Mouse (Mus musculus) myocyte (in vitro differentiated cells): ENCODE results near the gene Grm8. TPM values are rescaled to one million over a fixed set of nuclear protein-coding genes. Genes with fewer than 3 reads are reported as not detected.

Experiments
- H3K27me3 ChIP-seq: one replicate; pipeline ENCODE4 v1.6.1; 2011; ENCODE audit not compliant: control insufficient read depth, insufficient read depth, insufficient read length
- H3K36me3 ChIP-seq: one replicate; pipeline ENCODE4 v1.6.1; 2011; ENCODE audit not compliant: control insufficient read depth, insufficient read depth
- H3K4me2 ChIP-seq: one replicate; pipeline ENCODE4 v1.6.1; 2011; ENCODE audit warnings: low read depth, control low read depth
- H3K4me3 ChIP-seq: one replicate; pipeline ENCODE4 v1.5.1; 2011; ENCODE audit warnings: mild to moderate bottlenecking, control low read depth, moderate library complexity
- H3K79me2 ChIP-seq: one replicate; pipeline ENCODE4 v1.6.1; 2011; ENCODE audit not compliant: control insufficient read depth, insufficient read depth
- H3ac ChIP-seq: one replicate; pipeline ENCODE4 v1.6.1; 2011; ENCODE audit not compliant: control insufficient read depth, insufficient read length
- CEBPB ChIP-seq: IDR thresholded peaks from 2 replicates; pipeline ENCODE4 v1.6.1; 2011; ENCODE audit warnings: mild to moderate bottlenecking, moderate library complexity; ENCODE audit not compliant: poor library complexity, insufficient read depth, severe bottlenecking
- E2F4 ChIP-seq: IDR thresholded peaks from one replicate; pipeline ENCODE4 v1.6.1; 2011; ENCODE audit warnings: mild to moderate bottlenecking, control low read depth, moderate library complexity; ENCODE audit not compliant: insufficient read depth
- MAX ChIP-seq: IDR thresholded peaks from one replicate; pipeline ENCODE4 v1.6.1; 2011; ENCODE audit warnings: low read depth, mild to moderate bottlenecking, control low read depth
- MYOD1 ChIP-seq, 3 experiments: IDR thresholded peaks; one replicate each; pipeline ENCODE4 v1.6.1; 2011; ENCODE audit warnings: control low read depth in 2 of 3, low read depth in 2 of 3, mild to moderate bottlenecking in 2 of 3, moderate library complexity in 1 of 3; ENCODE audit not compliant: insufficient read length in 2 of 3, control insufficient read depth in 1 of 3
- MYOG ChIP-seq, 3 experiments: IDR thresholded peaks; one replicate each; pipeline ENCODE4 v1.6.1; 2011; ENCODE audit warnings: control low read depth in 2 of 3, low read depth in 2 of 3, mild to moderate bottlenecking in 2 of 3; ENCODE audit not compliant: insufficient read length in 2 of 3, control insufficient read depth in 1 of 3, insufficient read depth in 1 of 3
- POLR2A ChIP-seq: IDR thresholded peaks from one replicate; pipeline ENCODE4 v1.6.1; 2011; ENCODE audit warnings: low read depth, mild to moderate bottlenecking, control low read depth, moderate library complexity; ENCODE audit not compliant: insufficient read length
- POLR2AphosphoS2 ChIP-seq: IDR thresholded peaks from one replicate; pipeline ENCODE4 v1.6.1; 2011; ENCODE audit warnings: low read depth, control low read depth; ENCODE audit not compliant: insufficient read length
- REST ChIP-seq: IDR thresholded peaks from one replicate; pipeline ENCODE4 v1.6.1; 2011; ENCODE audit warnings: mild to moderate bottlenecking, control low read depth, moderate library complexity; ENCODE audit not compliant: insufficient read depth, insufficient read length
- SRF ChIP-seq: IDR thresholded peaks from one replicate; pipeline ENCODE4 v1.6.1; 2011; ENCODE audit warnings: low read depth; ENCODE audit not compliant: control insufficient read depth, insufficient read length
- TCF12 ChIP-seq: IDR thresholded peaks from one replicate; pipeline ENCODE4 v1.6.1; 2011; ENCODE audit warnings: mild to moderate bottlenecking, control low read depth; ENCODE audit not compliant: poor library complexity, insufficient read depth, severe bottlenecking
- TCF3 ChIP-seq: IDR thresholded peaks from one replicate; pipeline ENCODE4 v1.6.1; 2011; ENCODE audit warnings: low read depth, control low read depth; ENCODE audit not compliant: insufficient read length
- USF1 ChIP-seq: IDR thresholded peaks from one replicate; pipeline ENCODE4 v1.6.1; 2011; ENCODE audit warnings: low read depth, mild to moderate bottlenecking, control low read depth, moderate library complexity
- polyA plus RNA-seq: library from polyadenylated mRNA; unstranded; fragments of >200 nt; fragmentation: generic; extraction: Trizol; gene quantifications from one replicate; pipeline ENCODE4 v1.2.1, GENCODE M21; 2012; ENCODE audit warnings: missing spikeins

The Grm8 gene
- polyA plus RNA-seq = not detected

DNA sequence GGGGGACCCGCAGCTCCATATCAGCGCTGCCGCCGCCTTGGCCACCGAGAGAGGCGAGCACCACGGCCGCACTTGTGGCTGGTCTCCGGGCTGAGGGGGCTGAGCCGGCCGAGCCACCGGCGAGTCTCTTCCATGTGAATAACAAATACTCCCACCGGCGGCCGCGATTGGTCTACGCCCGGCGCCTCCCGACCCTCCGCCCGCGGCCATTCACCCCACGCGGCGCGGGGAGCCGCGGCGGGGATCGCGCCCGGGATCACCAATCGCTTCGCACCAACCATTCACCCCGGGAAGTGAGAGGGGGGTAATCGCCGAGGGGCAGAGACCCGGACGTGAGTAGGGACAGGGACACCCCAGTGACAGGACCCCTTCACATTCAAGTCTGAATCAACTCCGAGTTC lies at the start of gene Grm8:
TSS of gene Grm8 (minus strand) at position 178 of the 401 bp plus-strand sequence.
- H3ac ChIP-seq = no peak within 1 kb of the TSS
- TF ChIP-seq POLR2AphosphoS2 = no peak
- TF ChIP-seq MYOD1 (IDR thresholded peaks at IDR 0.05; ENCODE audit: control insufficient read depth in 1 of 3, insufficient read length in 2 of 3, low read depth in 2 of 3) = no peak
- no peaks in the 10 kb centered on the region for H3K36me3 ChIP-seq
- no peaks in the 10 kb centered on the region for H3K79me2 ChIP-seq
- H3K4me2 ChIP-seq = peak within 1 kb of the TSS; percentile 57
- no peak within 1 kb of the TSS for H3K4me3 ChIP-seq
- peaks cover 41% of the 10 kb centered on the region for H3K27me3 ChIP-seq

DNA sequence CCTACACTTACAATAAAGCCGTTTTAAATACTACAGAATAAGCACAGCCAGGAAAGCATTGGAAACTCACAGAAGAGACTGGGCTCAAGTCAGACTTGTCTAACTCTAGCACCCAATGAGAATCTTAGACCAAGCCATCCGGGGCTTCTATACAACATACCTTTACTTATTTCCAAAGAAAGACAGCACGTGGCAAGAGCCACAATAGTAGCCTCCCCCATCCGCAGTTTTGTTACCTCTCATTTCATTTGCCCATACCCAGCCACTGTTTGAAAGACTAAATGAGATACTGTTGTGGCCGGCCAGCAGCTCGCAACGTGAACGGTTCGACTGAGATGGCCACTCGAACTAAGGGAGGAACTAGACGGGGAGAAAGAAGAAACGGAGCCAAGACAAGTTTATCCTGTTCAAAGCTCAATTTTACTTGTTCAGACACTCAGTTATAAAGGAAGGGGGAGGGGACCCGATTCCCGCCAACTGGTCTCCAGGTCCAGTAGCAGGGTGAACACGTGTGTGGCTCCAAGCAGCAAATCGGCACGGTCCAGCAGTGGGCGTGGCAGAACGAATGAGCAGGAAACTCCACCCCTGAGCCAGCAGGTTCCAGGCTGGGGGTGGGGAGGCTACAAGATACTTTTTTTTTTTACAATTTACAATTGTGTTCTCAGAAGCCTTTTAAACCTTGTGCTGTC lies 35.0 kb upstream of the Grm8 start:
- no peak overlapping the region for H3K4me2 ChIP-seq
- no peaks in the 10 kb centered on the region for H3K79me2 ChIP-seq

DNA sequence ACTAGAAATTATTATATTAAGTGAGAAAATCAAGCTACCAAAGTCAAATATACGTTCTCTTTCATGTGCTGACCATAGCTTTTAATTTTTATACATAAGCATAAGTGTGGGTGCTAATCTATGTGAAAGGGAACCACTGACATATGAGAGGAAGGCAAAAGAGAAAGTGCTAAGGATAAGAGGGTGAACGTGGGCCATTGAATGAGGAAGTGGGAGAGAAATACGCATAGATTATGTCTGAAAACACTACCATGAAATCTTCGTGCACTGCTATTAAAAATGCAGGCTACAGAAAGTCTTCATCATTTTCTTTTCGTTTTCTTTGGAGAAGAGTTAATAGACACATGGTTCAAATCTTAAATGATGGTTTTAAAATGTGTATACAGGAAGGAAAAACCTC lies 25.4 kb upstream of the Grm8 start:
- Histone ChIP-seq H3K4me3 (no peak overlapping the region), H3K79me2 (no peaks in the 10 kb centered on the region), H3K4me2 (no peak overlapping the region), H3ac (no peak overlapping the region), H3K36me3 (no peaks in the 10 kb centered on the region), H3K27me3 (no peaks in the 10 kb centered on the region)
- TF ChIP-seq E2F4 = no peak
- no peak for TF ChIP-seq USF1
- TF ChIP-seq POLR2A = no peak
- no peak for TF ChIP-seq MYOD1 (IDR thresholded peaks at IDR 0.05; ENCODE audit: control insufficient read depth in 1 of 3, insufficient read length in 2 of 3, low read depth in 2 of 3)
- TF ChIP-seq CEBPB = no peak
- TF ChIP-seq TCF3 = no peak
- TF ChIP-seq POLR2AphosphoS2 = no peak
- TF ChIP-seq MYOG (IDR thresholded peaks at IDR 0.05; ENCODE audit: control insufficient read depth in 1 of 3, insufficient read depth in 1 of 3, insufficient read length in 2 of 3, low read depth in 2 of 3) = no peak
- TF ChIP-seq SRF = no peak
- no peak for TF ChIP-seq REST
- TF ChIP-seq MAX = no peak
- no peak for TF ChIP-seq TCF12

More for the DNA sequence above, 35.0 kb upstream of the Grm8 start:
- Histone ChIP-seq H3K36me3 (no peaks in the 10 kb centered on the region), H3K4me3 (no peak overlapping the region), H3K27me3 (no peaks in the 10 kb centered on the region), H3ac (no peak overlapping the region)
- no peak for TF ChIP-seq TCF3
- TF ChIP-seq POLR2AphosphoS2 = no peak
- TF ChIP-seq SRF = no peak
- no peak for TF ChIP-seq MAX

DNA sequence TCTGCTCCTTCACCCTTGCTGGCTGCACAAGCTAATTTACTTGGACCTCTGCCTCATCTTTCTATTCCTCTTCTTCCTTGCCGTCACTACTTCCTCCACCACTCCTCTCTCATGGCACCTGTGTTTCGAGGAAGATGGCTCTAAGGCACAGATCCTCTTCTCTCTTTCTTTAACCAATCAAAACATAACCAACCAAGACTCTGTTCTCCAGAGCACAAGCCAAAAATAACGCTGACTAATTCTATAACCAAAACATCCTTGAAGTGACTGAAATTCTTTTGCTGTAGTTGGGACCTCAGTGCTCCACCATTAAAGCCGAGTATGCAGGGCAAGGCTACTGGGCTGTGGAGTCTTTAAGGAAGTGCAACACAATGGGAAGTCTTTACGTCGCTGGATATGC lies 11.5 kb upstream of the Grm8 start:
- no peak overlapping the region for H3K4me2 ChIP-seq
- no peaks in the 10 kb centered on the region for H3K27me3 ChIP-seq
- H3K4me3 ChIP-seq = no peak overlapping the region
- H3ac ChIP-seq = no peak overlapping the region
- no peaks in the 10 kb centered on the region for H3K79me2 ChIP-seq
- TF ChIP-seq POLR2A = no peak
- no peak for TF ChIP-seq CEBPB
- no peak for TF ChIP-seq TCF12
- no peak for TF ChIP-seq MAX
- TF ChIP-seq MYOD1 (IDR thresholded peaks at IDR 0.05; ENCODE audit: control insufficient read depth in 1 of 3, insufficient read length in 2 of 3, low read depth in 2 of 3) = no peak
- TF ChIP-seq MYOG (IDR thresholded peaks at IDR 0.05; ENCODE audit: control insufficient read depth in 1 of 3, insufficient read depth in 1 of 3, insufficient read length in 2 of 3, low read depth in 2 of 3) = no peak
- TF ChIP-seq POLR2AphosphoS2 = no peak
- TF ChIP-seq TCF3 = no peak
- TF ChIP-seq USF1 = no peak
- TF ChIP-seq SRF = no peak
- TF ChIP-seq E2F4 = no peak
- TF ChIP-seq REST = no peak
- no peaks in the 10 kb centered on the region for H3K36me3 ChIP-seq

DNA sequence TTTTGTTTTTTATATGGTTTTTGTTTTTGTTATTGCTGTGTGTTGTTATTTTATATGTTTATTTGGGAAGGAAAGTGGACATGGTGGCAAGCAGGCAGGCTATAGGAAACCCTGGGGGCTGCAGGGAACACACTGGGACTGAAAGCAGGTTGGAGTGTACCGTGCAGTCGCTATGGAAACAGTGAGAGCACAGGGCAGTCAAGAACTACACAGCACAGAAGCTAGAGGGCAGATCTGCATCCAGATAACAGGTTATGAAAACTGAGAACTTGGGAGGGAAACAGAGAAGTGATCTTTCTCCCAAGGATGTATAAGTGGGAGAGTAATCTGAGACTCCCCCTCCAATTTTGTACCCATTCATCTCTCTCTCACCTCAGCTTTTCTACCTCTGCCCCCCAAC lies 7.4 kb upstream of the Grm8 start:
- H3K4me2 ChIP-seq = no peak overlapping the region
- H3K79me2 ChIP-seq = no peaks in the 10 kb centered on the region
- H3K27me3 ChIP-seq = peaks cover 5% of the 10 kb centered on the region
- H3K4me3 ChIP-seq = no peak overlapping the region
- H3ac ChIP-seq = no peak overlapping the region
- no peaks in the 10 kb centered on the region for H3K36me3 ChIP-seq
- no peak for TF ChIP-seq REST
- no peak for TF ChIP-seq MAX
- TF ChIP-seq MYOG (IDR thresholded peaks at IDR 0.05; ENCODE audit: control insufficient read depth in 1 of 3, insufficient read depth in 1 of 3, insufficient read length in 2 of 3, low read depth in 2 of 3) = no peak
- no peak for TF ChIP-seq TCF3
- no peak for TF ChIP-seq USF1
- no peak for TF ChIP-seq MYOD1 (IDR thresholded peaks at IDR 0.05; ENCODE audit: control insufficient read depth in 1 of 3, insufficient read length in 2 of 3, low read depth in 2 of 3)
- no peak for TF ChIP-seq TCF12
- TF ChIP-seq POLR2AphosphoS2 = no peak
- no peak for TF ChIP-seq E2F4
- TF ChIP-seq POLR2A = no peak
- TF ChIP-seq CEBPB = no peak
- no peak for TF ChIP-seq SRF
